Mouse (Mus musculus): Measurements from ENCODE around the gene Chmp2a.
"Not testable (repeated sequence)": the region's sequence is repeated elsewhere in the genome, so short reads cannot be mapped to it uniquely, and the experiment has no call there.

Chmp2a gene

GRCm38 (mm10) chr7:13034148-13034977 lies at the start of gene Chmp2a:
Gene Chmp2a, minus strand, starts transcription at chr7:13034807.
- peak; percentile 98 for DNase-seq (ENCODE audit: low spot score)

GRCm38 (mm10) chr7:13072293-13072692 lies 37.7 kb upstream of the Chmp2a start:
- no peak for DNase-seq (ENCODE audit: low spot score)

- DNase-seq (ENCODE audit: low spot score), result not testable (repeated sequence)
These were observed 28.8 kb upstream of the Chmp2a start for GRCm38 (mm10) chr7:13063399-13063798.

GRCm38 (mm10) chr7:13059536-13059935 lies 24.9 kb upstream of the Chmp2a start:
- no peak for DNase-seq (ENCODE audit: low spot score)

GRCm38 (mm10) chr7:13056913-13057700 lies 22.5 kb upstream of the Chmp2a start:
- no peak for DNase-seq (ENCODE audit: low spot score)

- peak; percentile 96 for DNase-seq (ENCODE audit: low spot score)
These were observed 19.8 kb upstream of the Chmp2a start, which contains the start of gene Mzf1 for GRCm38 (mm10) chr7:13054287-13055010. Gene Mzf1, minus strand, starts transcription at chr7:13054764.

GRCm38 (mm10) chr7:13053961-13054286 lies 19.3 kb upstream of the Chmp2a start:
- DNase-seq (ENCODE audit: low spot score), result no peak

GRCm38 (mm10) chr7:13053501-13053900 lies 18.9 kb upstream of the Chmp2a start:
- no peak for DNase-seq (ENCODE audit: low spot score)

- peak; percentile 14 for DNase-seq (ENCODE audit: low spot score)
These were observed 18.4 kb upstream of the Chmp2a start for GRCm38 (mm10) chr7:13053001-13053400.

GRCm38 (mm10) chr7:13046084-13046483 lies 11.5 kb upstream of the Chmp2a start:
- DNase-seq (ENCODE audit: low spot score), result no peak

GRCm38 (mm10) chr7:13044254-13044625 lies 9.6 kb upstream of the Chmp2a start:
- no peak for DNase-seq (ENCODE audit: low spot score)

GRCm38 (mm10) chr7:13043445-13044253 lies 9.0 kb upstream of the Chmp2a start:
- no peak for DNase-seq (ENCODE audit: low spot score)

GRCm38 (mm10) chr7:13043120-13043444 lies 8.5 kb upstream of the Chmp2a start:
- DNase-seq (ENCODE audit: low spot score), result no peak

- no peak for DNase-seq (ENCODE audit: low spot score)
These were observed 7.9 kb upstream of the Chmp2a start for GRCm38 (mm10) chr7:13042511-13042910.

- DNase-seq (ENCODE audit: low spot score), result no peak
These were observed 6.6 kb upstream of the Chmp2a start for GRCm38 (mm10) chr7:13041256-13041655.

GRCm38 (mm10) chr7:13039181-13039580 lies 4.6 kb upstream of the Chmp2a start:
- no peak for DNase-seq (ENCODE audit: low spot score)

GRCm38 (mm10) chr7:13038621-13039169 lies 4.1 kb upstream of the Chmp2a start:
- DNase-seq (ENCODE audit: low spot score), result no peak

GRCm38 (mm10) chr7:13037901-13038555 lies 3.4 kb upstream of the Chmp2a start, which contains the start of gene Ube2m:
Gene Ube2m, minus strand, starts transcription at chr7:13038275.
- DNase-seq (ENCODE audit: low spot score), result peak; percentile 100

- DNase-seq (ENCODE audit: low spot score), result peak; percentile 64
These were observed 2.8 kb upstream of the Chmp2a start for GRCm38 (mm10) chr7:13037366-13037765.

GRCm38 (mm10) chr7:13036806-13037205 lies 2.2 kb upstream of the Chmp2a start:
- DNase-seq (ENCODE audit: low spot score), result no peak

Measured in layer of hippocampus, adult 11-12 months (tissue).